Mouse (Mus musculus): ENCODE results near the gene Ilvbl.
A peak's percentile ranks its signal among the peaks of the same experiment; 100 is the strongest.
"Not testable (repeated sequence)": the region's sequence is repeated elsewhere in the genome, so short reads cannot be mapped to it uniquely, and the experiment has no call there.

Gene Ilvbl

DNA sequence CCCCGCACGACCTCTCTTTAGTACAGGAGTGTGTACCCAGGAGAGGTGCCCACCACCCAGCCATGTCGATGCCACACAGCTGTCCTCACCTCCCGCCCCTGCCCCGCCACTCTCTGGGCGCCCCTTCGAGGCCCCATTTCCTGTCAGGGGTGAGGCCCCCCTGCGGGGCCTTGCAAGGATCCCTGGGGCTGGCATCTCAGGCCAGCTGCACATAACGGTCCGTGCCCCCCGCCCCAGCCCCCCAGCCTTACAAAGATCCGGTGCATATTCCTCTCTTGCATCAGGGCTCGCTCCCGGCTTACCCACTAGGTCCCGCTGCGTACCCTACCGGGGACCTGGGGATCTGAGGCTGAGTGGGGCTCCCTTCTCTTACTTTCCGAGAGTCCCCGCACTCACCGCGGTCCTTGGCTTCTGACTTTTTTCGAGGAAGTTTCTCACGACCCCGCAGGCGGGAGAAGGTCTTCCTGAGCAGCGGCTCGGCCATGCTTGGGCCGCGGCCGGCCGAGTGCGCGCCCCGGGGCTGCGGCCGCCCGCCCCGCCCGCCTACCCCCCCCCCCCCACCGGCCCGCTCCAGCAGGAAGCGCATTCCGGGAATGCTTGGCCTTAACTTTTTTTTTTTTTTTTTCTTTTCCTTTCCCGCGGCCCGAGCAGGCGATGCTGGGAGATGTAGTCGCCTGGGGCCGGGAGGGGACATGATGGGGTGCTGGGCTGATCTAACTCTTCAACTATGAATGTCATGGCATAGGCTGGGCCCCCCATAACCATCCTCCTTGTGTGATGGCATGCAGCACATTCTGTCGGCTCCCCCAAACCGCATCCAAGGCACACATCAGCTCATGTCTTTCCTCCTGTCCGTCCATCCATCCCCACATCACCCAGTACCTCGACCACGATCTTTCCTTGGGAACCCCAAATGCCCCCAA, 17.5 kb downstream of the Ilvbl start, which contains the start of gene Syde1:
TSS of gene Syde1 (minus strand) at position 559 of the 923 bp plus-strand sequence.
- DNase-seq: peak; percentile 94

DNA sequence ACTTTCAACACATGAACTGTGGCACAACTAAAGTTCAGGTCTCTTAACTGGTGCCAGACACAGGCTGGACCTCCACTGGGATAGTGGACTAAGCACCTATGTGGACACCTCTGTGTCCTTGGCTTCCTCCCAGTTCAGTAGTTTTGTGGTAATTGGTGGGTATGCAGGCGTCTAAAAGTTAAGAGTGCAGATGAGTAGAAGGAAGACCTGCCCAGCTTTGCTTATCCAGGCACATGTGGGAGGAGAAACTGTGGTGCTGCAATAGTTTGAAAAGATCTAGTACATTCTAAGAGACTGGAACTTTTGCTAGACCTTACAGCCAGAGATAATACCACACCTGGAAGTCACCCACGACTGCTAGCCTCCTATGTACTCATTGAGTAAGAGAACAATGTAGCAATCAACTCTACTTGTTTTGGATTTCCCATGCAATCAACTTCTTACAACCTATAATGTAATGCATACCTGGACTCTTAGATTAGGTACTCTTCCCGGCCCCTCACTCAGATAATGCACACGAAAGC, 18.8 kb downstream of the Ilvbl start:
- no peak for DNase-seq

DNA sequence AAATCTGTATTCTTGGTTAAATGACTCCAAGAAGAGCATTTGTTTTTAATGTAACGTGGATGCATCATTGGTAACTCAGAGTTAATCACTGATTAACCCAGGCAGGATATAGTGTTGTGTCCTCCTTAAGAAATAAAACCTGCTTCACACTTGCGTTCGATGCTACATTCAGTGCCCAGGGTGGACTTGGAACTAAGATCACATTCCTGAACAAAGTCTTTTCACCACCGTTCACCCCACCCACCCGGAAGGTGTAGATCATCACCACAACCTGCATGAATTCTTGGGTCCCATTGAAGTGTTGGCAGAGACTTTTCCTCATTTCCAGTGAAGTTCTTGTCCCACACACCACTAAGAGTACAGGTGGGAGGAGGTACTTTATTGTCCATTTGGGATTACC, 19.6 kb downstream of the Ilvbl start:
- DNase-seq: no peak

DNA sequence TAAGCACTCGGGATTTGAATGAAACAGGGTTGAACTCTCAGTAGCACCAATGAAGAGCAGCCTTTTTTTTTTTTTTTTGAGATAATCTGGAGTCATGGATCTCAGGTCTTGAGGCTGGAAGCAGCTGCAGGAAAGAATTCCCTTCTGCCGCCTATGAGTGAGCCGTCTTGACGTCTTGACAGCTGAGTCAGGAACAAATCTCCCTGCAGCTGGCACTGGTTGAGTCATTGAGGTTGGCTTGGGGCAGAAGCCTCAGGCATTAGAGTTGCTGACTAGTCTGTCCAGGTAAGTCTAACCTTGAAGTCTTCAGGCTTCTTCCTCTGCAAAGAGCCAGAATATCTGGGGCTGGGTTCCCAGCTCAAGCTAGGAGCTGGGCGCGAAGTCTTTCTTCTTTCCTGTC, 20.0 kb downstream of the Ilvbl start:
- peak; percentile 32 for DNase-seq

DNA sequence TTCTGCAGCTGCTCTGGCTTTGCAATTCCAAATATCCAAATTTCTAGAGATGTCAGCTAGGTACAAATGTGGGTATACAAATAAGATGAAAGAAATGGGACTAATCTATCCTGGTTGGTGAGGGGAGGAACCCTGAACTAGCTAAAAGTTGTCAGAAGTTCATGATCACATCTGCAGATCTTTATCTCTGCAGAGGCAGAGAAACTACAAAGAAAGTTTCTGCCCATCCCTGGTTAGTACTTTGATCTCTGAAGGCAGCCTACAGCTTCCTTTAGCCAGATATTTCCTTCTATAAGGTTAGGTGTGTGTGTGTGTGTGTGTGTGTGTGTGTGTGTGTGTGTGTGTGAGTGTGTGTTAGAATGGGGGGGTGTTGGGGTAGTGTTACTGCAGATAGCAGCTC, 20.4 kb downstream of the Ilvbl start:
- peak; percentile 37 for DNase-seq

DNA sequence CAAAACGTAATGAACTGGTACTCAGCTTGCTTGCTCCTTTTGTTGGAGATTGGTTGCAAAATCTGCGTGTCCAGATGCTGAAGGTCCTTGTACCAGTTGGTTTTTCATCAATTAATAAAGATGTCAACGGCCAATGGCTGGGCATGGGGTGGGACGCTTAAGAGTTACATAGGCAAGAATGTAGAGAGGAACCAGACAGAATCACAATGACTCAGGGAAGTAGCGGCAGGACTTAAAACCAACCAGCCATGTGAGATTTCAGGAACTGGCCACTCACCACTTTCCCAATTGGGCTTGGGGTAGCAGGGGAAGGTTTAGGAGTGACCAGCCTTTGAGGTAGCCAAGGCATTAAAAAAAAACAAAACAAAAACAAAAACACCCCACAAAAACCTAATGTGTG, 25.7 kb downstream of the Ilvbl start:
- DNase-seq: peak; percentile 2

DNA sequence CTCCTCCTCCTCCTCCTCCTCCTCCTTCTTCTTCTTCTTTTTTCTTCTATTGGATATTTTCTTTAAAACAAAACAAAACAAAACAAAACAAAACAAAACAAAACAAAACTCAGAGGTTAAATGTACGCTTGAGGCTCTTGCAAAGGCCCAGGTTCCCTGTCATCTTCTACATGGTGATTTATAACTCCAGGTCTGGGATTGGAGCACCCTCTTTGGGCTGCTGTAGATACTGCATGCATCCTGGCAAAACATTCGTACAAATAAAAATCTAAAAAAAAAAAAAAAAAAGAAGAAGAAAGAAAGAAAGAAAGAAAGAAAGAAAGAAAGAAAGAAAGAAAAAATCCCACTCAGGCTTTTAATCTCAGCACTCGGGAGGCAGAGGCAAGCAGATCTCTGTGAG, 30.9 kb downstream of the Ilvbl start:
- DNase-seq: peak; percentile 81

DNA sequence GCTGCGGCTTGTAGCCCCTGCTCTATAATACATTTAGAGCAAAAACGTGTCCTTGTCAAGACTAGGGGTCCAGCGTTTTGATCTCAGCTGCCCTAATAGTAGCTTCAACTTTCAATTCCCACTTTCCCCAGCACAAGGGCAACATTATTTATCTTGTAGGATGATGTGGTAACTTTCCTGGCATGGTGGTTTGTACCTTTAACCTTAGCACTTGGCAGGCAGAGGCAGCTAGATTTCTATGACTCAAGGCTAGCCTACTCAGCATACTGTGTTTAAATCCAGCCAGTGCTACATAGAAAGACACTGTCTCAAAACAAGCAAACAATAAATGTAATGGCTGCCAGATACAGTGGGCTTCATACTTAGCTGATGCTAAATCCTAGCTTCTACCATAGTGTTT, 33.5 kb downstream of the Ilvbl start:
- DNase-seq: no peak

DNA sequence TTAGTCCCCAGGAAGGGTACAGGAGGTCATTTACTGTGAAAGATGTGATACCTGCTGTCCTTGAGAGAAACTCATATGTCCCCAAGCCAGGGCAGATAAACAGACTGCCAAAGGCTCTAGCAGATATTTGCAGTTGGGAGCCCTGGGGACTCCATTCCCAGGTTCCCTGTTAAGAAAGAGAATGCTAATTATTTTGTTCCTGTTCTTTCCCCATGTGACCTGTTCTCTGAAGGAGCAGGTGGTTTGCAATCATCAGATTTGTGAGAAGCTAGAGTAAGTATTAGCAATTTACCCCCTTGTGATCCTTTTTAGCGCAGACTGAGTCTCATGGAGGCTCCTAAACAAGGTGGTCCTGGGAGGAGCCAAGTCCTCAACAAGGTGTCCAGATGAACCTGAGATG, 43.8 kb downstream of the Ilvbl start, which contains the start of gene Olfr1357:
TSS of gene Olfr1357 (minus strand) at position 101 of the 400 bp plus-strand sequence.
- DNase-seq: no peak

DNA sequence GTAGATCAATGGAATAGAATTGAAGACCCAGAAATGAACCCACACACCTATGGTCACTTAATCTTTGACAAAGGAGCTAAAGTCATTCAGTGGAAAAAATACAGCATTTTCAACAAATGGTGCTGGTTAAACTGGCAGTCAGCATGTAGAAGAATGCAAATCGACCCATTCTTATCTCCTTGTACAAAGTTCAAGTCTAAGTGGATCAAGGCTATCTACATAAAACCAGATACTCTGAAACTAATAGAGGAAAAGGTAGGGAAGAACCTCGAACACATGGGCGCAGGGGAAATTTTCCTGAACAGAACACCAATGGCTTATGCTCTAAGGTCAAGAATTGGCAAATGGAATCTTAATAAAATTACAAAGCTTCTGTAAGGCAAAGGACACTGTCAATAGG, 49.0 kb downstream of the Ilvbl start:
- DNase-seq: not testable (repeated sequence)

DNA sequence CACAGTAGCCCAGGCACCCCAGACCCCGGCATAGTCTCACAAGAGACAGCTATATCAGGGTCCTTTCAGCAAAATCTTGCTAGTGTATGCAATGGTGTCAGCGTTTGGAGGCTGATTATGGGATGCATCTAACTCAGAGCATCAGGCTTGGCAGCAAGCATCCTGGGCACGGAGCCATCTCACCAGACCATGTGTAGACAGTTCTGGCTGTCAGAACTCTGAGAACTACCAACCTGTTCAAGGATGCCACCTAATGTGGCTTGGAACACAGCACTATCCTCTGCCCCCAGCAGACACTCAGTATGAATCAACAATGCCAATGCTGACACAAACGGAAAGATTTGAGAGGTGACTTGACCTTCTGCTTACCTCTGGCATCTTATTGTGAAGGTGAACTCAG, 56.0 kb downstream of the Ilvbl start:
- no peak for DNase-seq

DNA sequence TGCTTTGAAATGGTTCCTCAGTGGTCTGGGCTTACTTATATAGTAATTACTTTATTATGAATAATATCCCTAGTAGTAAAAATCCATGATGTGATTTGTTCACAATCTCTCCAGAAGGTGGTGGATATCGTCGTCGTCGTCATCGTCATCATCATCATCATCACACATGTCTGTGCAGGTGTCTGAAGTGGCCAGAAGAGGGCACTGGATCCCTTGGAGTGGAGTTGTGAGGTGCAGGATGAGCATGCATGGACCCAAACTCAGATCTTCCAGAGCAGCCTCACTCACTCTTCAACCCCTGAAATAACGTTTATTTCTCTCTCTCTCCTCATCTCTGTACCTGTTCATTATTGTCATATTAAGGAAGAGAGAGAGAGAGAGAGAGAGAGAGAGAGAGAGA, 58.2 kb downstream of the Ilvbl start:
- DNase-seq: peak; percentile 37

All from thymus, postnatal 14 days (tissue).